Mouse (Mus musculus): Measurements from ENCODE around the gene Wdfy2. TPM values are rescaled to one million over a fixed set of nuclear protein-coding genes. Genes with fewer than 3 reads are reported as not detected.
A peak's percentile ranks its signal among the peaks of the same experiment; 100 is the strongest.
"Not testable (repeated sequence)": the region's sequence is repeated elsewhere in the genome, so short reads cannot be mapped to it uniquely, and the experiment has no call there.

Wdfy2 gene
- polyA plus RNA-seq, 1 experiment from 2014 or later, result 6.2 TPM

GRCm38 (mm10) chr14:62833036-62833435, 4.4 kb upstream of the Wdfy2 start:
- Histone ChIP-seq H3K9ac (ENCODE audit: low read length) (no peak overlapping the region), H3K27ac (replicated peaks in 1 of 2; ENCODE audit: control insufficient read depth in 1 of 2, insufficient read depth in 1 of 2, low read depth in 2 of 2, low read length in 2 of 2) (no peak overlapping the region), H3K36me3 (ENCODE audit: control insufficient read depth, insufficient read depth, low read length) (no peaks in the 10 kb centered on the region), H3K4me2 (ENCODE audit: low read length) (no peak overlapping the region), H3K4me3 (ENCODE audit: control insufficient read depth in 1 of 2, insufficient read depth in 1 of 2, low read depth in 1 of 2, low read length in 2 of 2) (no peak overlapping the region), H3K4me1 (ENCODE audit: control insufficient read depth in 2 of 2, insufficient read depth in 2 of 2, low read length in 2 of 2) (no peaks in the 10 kb centered on the region; a peak in 1 of 4 replicates), H3K27me3 (ENCODE audit: control insufficient read depth, insufficient read depth, low read length) (no peaks in the 10 kb centered on the region), H3K9me3 (ENCODE audit: control insufficient read depth, low read length) (no peaks in the 10 kb centered on the region)
- ATAC-seq (ENCODE audit: insufficient number of reproducible peaks, insufficient read depth, low FRiP score, low read depth), result no peak
- WGBS, result 61% methylated on average over 7 of the region's 7 CpGs

- Histone ChIP-seq H3K27ac (replicated peaks in 1 of 2; ENCODE audit: control insufficient read depth in 1 of 2, insufficient read depth in 1 of 2, low read depth in 2 of 2, low read length in 2 of 2) (no peak overlapping the region), H3K9ac (ENCODE audit: low read length) (no peak overlapping the region), H3K4me3 (ENCODE audit: control insufficient read depth in 1 of 2, insufficient read depth in 1 of 2, low read depth in 1 of 2, low read length in 2 of 2) (no peak overlapping the region), H3K36me3 (ENCODE audit: control insufficient read depth, insufficient read depth, low read length) (no peaks in the 10 kb centered on the region), H3K27me3 (ENCODE audit: control insufficient read depth, insufficient read depth, low read length) (no peaks in the 10 kb centered on the region), H3K4me2 (ENCODE audit: low read length) (no peak overlapping the region), H3K9me3 (ENCODE audit: control insufficient read depth, low read length) (no peaks in the 10 kb centered on the region), H3K4me1 (ENCODE audit: control insufficient read depth in 2 of 2, insufficient read depth in 2 of 2, low read length in 2 of 2) (peaks cover 0 to 2% of the 10 kb centered on the region in 2 experiments; a peak in 2 of 4 replicates)
- no peak for ATAC-seq (ENCODE audit: insufficient number of reproducible peaks, insufficient read depth, low FRiP score, low read depth)
- 45% methylated on average over 3 of the region's 3 CpGs for WGBS
Observed at GRCm38 (mm10) chr14:62833541-62833940, 3.9 kb upstream of the Wdfy2 start.

GRCm38 (mm10) chr14:62835737-62836136, 1.7 kb upstream of the Wdfy2 start:
- H3K27ac ChIP-seq (replicated peaks in 1 of 2; ENCODE audit: control insufficient read depth in 1 of 2, insufficient read depth in 1 of 2, low read depth in 2 of 2, low read length in 2 of 2); ATAC-seq (ENCODE audit: insufficient number of reproducible peaks, insufficient read depth, low FRiP score, low read depth): not testable (repeated sequence)
- WGBS, result 76% methylated on average over 3 of the region's 3 CpGs

GRCm38 (mm10) chr14:62836926-62837640, 395 bp upstream of the Wdfy2 start:
- Histone ChIP-seq H3K9me3 (ENCODE audit: control insufficient read depth, low read length) (no peaks in the 10 kb centered on the region), H3K36me3 (ENCODE audit: control insufficient read depth, insufficient read depth, low read length) (no peaks in the 10 kb centered on the region), H3K4me3 (ENCODE audit: control insufficient read depth in 1 of 2, insufficient read depth in 1 of 2, low read depth in 1 of 2, low read length in 2 of 2) (peak overlapping the region; percentile 49 to 90), H3K4me2 (ENCODE audit: low read length) (peak overlapping the region; percentile 69), H3K4me1 (ENCODE audit: control insufficient read depth in 2 of 2, insufficient read depth in 2 of 2, low read length in 2 of 2) (peaks cover under 1 to 10% of the 10 kb centered on the region in 2 experiments; a peak in 3 of 4 replicates), H3K9ac (ENCODE audit: low read length) (peak overlapping the region; percentile 67), H3K27ac (replicated peaks in 1 of 2; ENCODE audit: control insufficient read depth in 1 of 2, insufficient read depth in 1 of 2, low read depth in 2 of 2, low read length in 2 of 2) (peak overlapping the region; percentile 64 to 72), H3K27me3 (ENCODE audit: control insufficient read depth, insufficient read depth, low read length) (no peaks in the 10 kb centered on the region)
- WGBS, result 1% methylated on average over 36 of the region's 37 CpGs
- ATAC-seq (ENCODE audit: insufficient number of reproducible peaks, insufficient read depth, low FRiP score, low read depth), result peak; percentile 96

More at GRCm38 (mm10) chr14:62835737-62836136, 1.7 kb upstream of the Wdfy2 start:
- H3K4me3 ChIP-seq (ENCODE audit: control insufficient read depth in 1 of 2, insufficient read depth in 1 of 2, low read depth in 1 of 2, low read length in 2 of 2); H3K4me2 ChIP-seq (ENCODE audit: low read length); H3K9me3 ChIP-seq (ENCODE audit: control insufficient read depth, low read length); H3K27me3 ChIP-seq (ENCODE audit: control insufficient read depth, insufficient read depth, low read length); H3K4me1 ChIP-seq (ENCODE audit: control insufficient read depth in 2 of 2, insufficient read depth in 2 of 2, low read length in 2 of 2); H3K9ac ChIP-seq (ENCODE audit: low read length); H3K36me3 ChIP-seq (ENCODE audit: control insufficient read depth, insufficient read depth, low read length): not testable (repeated sequence)

GRCm38 (mm10) chr14:62838336-62838735, 858 bp downstream of the Wdfy2 start:
- 8% methylated on average over 9 of the region's 9 CpGs for WGBS
- Histone ChIP-seq H3K9ac (ENCODE audit: low read length) (peak overlapping the region; percentile 90), H3K27ac (replicated peaks in 1 of 2; ENCODE audit: control insufficient read depth in 1 of 2, insufficient read depth in 1 of 2, low read depth in 2 of 2, low read length in 2 of 2) (peak overlapping the region in 1 of 2 experiments; percentile 82; a peak in 2 of 4 replicates), H3K27me3 (ENCODE audit: control insufficient read depth, insufficient read depth, low read length) (no peaks in the 10 kb centered on the region), H3K4me2 (ENCODE audit: low read length) (peak overlapping the region; percentile 84), H3K4me1 (ENCODE audit: control insufficient read depth in 2 of 2, insufficient read depth in 2 of 2, low read length in 2 of 2) (peaks cover 2 to 22% of the 10 kb centered on the region in 2 experiments), H3K9me3 (ENCODE audit: control insufficient read depth, low read length) (no peaks in the 10 kb centered on the region), H3K36me3 (ENCODE audit: control insufficient read depth, insufficient read depth, low read length) (no peaks in the 10 kb centered on the region), H3K4me3 (ENCODE audit: control insufficient read depth in 1 of 2, insufficient read depth in 1 of 2, low read depth in 1 of 2, low read length in 2 of 2) (peak overlapping the region; percentile 80 to 90)
- ATAC-seq (ENCODE audit: insufficient number of reproducible peaks, insufficient read depth, low FRiP score, low read depth), result no peak

- H3K27ac ChIP-seq (replicated peaks in 1 of 2; ENCODE audit: control insufficient read depth in 1 of 2, insufficient read depth in 1 of 2, low read depth in 2 of 2, low read length in 2 of 2), result no peak overlapping the region
- H3K4me3 ChIP-seq (ENCODE audit: control insufficient read depth in 1 of 2, insufficient read depth in 1 of 2, low read depth in 1 of 2, low read length in 2 of 2), result no peak overlapping the region
- no peaks in the 10 kb centered on the region for H3K9me3 ChIP-seq (ENCODE audit: control insufficient read depth, low read length)
- no peak for ATAC-seq (ENCODE audit: insufficient number of reproducible peaks, insufficient read depth, low FRiP score, low read depth)
- H3K27me3 ChIP-seq (ENCODE audit: control insufficient read depth, insufficient read depth, low read length), result no peaks in the 10 kb centered on the region
- H3K9ac ChIP-seq (ENCODE audit: low read length), result no peak overlapping the region
- no peaks in the 10 kb centered on the region for H3K36me3 ChIP-seq (ENCODE audit: control insufficient read depth, insufficient read depth, low read length)
- H3K4me1 ChIP-seq (ENCODE audit: control insufficient read depth in 2 of 2, insufficient read depth in 2 of 2, low read length in 2 of 2), result peaks cover 17 to 48% of the 10 kb centered on the region in 2 experiments
- no peak overlapping the region for H3K4me2 ChIP-seq (ENCODE audit: low read length)
Observed at GRCm38 (mm10) chr14:62841726-62842125, 4.2 kb downstream of the Wdfy2 start.

GRCm38 (mm10) chr14:62842495-62842894, 5.0 kb downstream of the Wdfy2 start:
- no peak overlapping the region for H3K4me3 ChIP-seq (ENCODE audit: control insufficient read depth in 1 of 2, insufficient read depth in 1 of 2, low read depth in 1 of 2, low read length in 2 of 2)
- peaks cover 17 to 48% of the 10 kb centered on the region in 2 experiments for H3K4me1 ChIP-seq (ENCODE audit: control insufficient read depth in 2 of 2, insufficient read depth in 2 of 2, low read length in 2 of 2)
- no peaks in the 10 kb centered on the region for H3K36me3 ChIP-seq (ENCODE audit: control insufficient read depth, insufficient read depth, low read length)
- H3K27me3 ChIP-seq (ENCODE audit: control insufficient read depth, insufficient read depth, low read length), result no peaks in the 10 kb centered on the region
- H3K4me2 ChIP-seq (ENCODE audit: low read length), result no peak overlapping the region
- H3K9ac ChIP-seq (ENCODE audit: low read length), result no peak overlapping the region
- no peaks in the 10 kb centered on the region for H3K9me3 ChIP-seq (ENCODE audit: control insufficient read depth, low read length)
- ATAC-seq (ENCODE audit: insufficient number of reproducible peaks, insufficient read depth, low FRiP score, low read depth), result no peak
- no peak overlapping the region for H3K27ac ChIP-seq (replicated peaks in 1 of 2; ENCODE audit: control insufficient read depth in 1 of 2, insufficient read depth in 1 of 2, low read depth in 2 of 2, low read length in 2 of 2)

GRCm38 (mm10) chr14:62842976-62843375, 5.5 kb downstream of the Wdfy2 start:
- Histone ChIP-seq H3K4me3 (ENCODE audit: control insufficient read depth in 1 of 2, insufficient read depth in 1 of 2, low read depth in 1 of 2, low read length in 2 of 2) (no peak overlapping the region), H3K4me2 (ENCODE audit: low read length) (no peak overlapping the region), H3K36me3 (ENCODE audit: control insufficient read depth, insufficient read depth, low read length) (no peaks in the 10 kb centered on the region), H3K27me3 (ENCODE audit: control insufficient read depth, insufficient read depth, low read length) (no peaks in the 10 kb centered on the region), H3K4me1 (ENCODE audit: control insufficient read depth in 2 of 2, insufficient read depth in 2 of 2, low read length in 2 of 2) (peaks cover 17 to 48% of the 10 kb centered on the region in 2 experiments), H3K9ac (ENCODE audit: low read length) (no peak overlapping the region), H3K27ac (replicated peaks in 1 of 2; ENCODE audit: control insufficient read depth in 1 of 2, insufficient read depth in 1 of 2, low read depth in 2 of 2, low read length in 2 of 2) (no peak overlapping the region), H3K9me3 (ENCODE audit: control insufficient read depth, low read length) (no peaks in the 10 kb centered on the region)
- ATAC-seq (ENCODE audit: insufficient number of reproducible peaks, insufficient read depth, low FRiP score, low read depth), result no peak
- WGBS, result 76% methylated on average over 2 of the region's 2 CpGs

All from heart, embryonic 14.5 days (tissue).